Mouse (Mus musculus): Measurements from ENCODE around the gene Ntng1.

Gene Ntng1

GRCm38 (mm10) chr3:109918996-109919395, 224.8 kb downstream of the Ntng1 start:
- DNase-seq, result no peak

GRCm38 (mm10) chr3:109917926-109918694, 225.7 kb downstream of the Ntng1 start:
- no peak for DNase-seq

- DNase-seq, result no peak
Observed at GRCm38 (mm10) chr3:109917077-109917476, 226.7 kb downstream of the Ntng1 start.

GRCm38 (mm10) chr3:109914226-109914625, 229.6 kb downstream of the Ntng1 start:
- DNase-seq, result no peak

- no peak for DNase-seq
Observed at GRCm38 (mm10) chr3:109890600-109890999, 253.2 kb downstream of the Ntng1 start.

GRCm38 (mm10) chr3:109885672-109886071, 258.1 kb downstream of the Ntng1 start:
- DNase-seq, result no peak

GRCm38 (mm10) chr3:109879061-109879460, 264.8 kb downstream of the Ntng1 start:
- no peak for DNase-seq

- no peak for DNase-seq
Observed at GRCm38 (mm10) chr3:109871986-109872385, 271.8 kb downstream of the Ntng1 start.

- no peak for DNase-seq
Observed at GRCm38 (mm10) chr3:109858276-109858675, 285.5 kb downstream of the Ntng1 start.

GRCm38 (mm10) chr3:109854449-109855155, 289.2 kb downstream of the Ntng1 start:
- DNase-seq, result no peak

- no peak for DNase-seq
Observed at GRCm38 (mm10) chr3:109846660-109847059, 297.2 kb downstream of the Ntng1 start.

GRCm38 (mm10) chr3:109825806-109826205, 318.0 kb downstream of the Ntng1 start:
- DNase-seq, result no peak

- no peak for DNase-seq
Observed at GRCm38 (mm10) chr3:109822803-109823474, 320.9 kb downstream of the Ntng1 start.

GRCm38 (mm10) chr3:109818821-109819685, 324.8 kb downstream of the Ntng1 start:
- DNase-seq, result no peak

- DNase-seq, result no peak
Observed at GRCm38 (mm10) chr3:109809065-109809464, 334.7 kb downstream of the Ntng1 start.

- DNase-seq, result no peak
Observed at GRCm38 (mm10) chr3:109807211-109807934, 336.4 kb downstream of the Ntng1 start.

- no peak for DNase-seq
Observed at GRCm38 (mm10) chr3:109804145-109804544, 339.7 kb downstream of the Ntng1 start.

- DNase-seq, result no peak
Observed at GRCm38 (mm10) chr3:109803616-109804015, 340.2 kb downstream of the Ntng1 start.

GRCm38 (mm10) chr3:109797354-109797753, 346.5 kb downstream of the Ntng1 start:
- no peak for DNase-seq

- DNase-seq, result no peak
Observed at GRCm38 (mm10) chr3:109783231-109783630, 360.6 kb downstream of the Ntng1 start.

- DNase-seq, result peak; percentile 6
Observed at GRCm38 (mm10) chr3:109782289-109782951, 361.4 kb downstream of the Ntng1 start.
